Mouse (Mus musculus) spleen, postnatal 36 days (tissue): ENCODE measurements around the gene Zc3hc1.
"Not testable (repeated sequence)": the region's sequence is repeated elsewhere in the genome, so short reads cannot be mapped to it uniquely, and the experiment has no call there.

Experiments used
- DNase-seq, 2 experiments: peaks; one replicate each; pipeline ENCODE4 v3.0.0; 2022; ENCODE audit warnings: low spot score in 2 of 2, mixed read lengths in 1 of 2

The Zc3hc1 gene

DNA sequence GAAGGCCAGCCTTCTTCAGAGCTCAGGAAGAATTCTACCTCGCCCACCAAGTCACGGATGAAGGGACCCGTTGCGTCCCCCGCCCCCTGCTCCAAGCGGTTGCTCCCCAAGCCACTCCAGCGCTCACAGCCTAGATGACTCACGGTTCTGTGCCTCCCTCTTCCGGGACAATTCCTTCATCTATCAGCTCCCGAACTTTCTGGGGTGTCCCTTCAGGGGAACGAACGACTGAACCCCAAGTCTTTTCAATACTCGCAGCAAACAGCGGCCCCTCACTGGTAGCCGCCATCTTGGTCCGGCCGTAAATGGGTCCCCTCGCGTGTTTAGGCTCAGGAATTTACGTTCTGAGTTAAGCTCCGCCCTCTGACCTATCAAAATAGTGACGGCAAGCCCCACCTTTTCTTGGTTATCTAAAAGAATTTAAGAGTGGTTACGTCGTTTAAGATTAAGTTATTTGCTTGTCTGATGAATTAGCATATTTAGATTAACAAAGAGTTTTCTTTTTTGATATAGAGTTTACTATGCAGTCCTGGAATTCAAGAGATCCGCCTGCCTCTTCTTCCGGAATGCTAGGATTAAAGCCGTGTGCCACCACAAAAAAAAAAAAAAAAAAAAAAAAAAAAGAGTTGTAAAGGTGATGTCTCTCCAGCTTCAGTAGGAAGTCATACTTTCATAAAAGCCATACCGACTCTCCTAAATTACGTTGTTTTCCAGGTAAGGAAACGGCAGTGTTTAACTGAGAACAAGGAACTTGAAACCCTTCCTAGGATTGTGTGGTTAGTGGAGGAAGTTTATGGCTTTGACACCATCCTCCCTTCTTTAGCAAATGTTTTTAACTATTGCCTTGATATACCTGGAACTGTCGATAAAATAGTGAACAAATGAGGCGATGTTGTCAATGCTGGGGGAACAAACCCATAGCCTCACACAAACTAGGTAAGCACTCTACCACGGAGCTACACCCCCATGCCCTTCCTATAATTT is at the start of gene Zc3hc1:
Gene Zc3hc1 (minus strand): TSS at position 315 of the 984 bp plus-strand sequence.
- DNase-seq = peak; percentile 80 to 86

DNA sequence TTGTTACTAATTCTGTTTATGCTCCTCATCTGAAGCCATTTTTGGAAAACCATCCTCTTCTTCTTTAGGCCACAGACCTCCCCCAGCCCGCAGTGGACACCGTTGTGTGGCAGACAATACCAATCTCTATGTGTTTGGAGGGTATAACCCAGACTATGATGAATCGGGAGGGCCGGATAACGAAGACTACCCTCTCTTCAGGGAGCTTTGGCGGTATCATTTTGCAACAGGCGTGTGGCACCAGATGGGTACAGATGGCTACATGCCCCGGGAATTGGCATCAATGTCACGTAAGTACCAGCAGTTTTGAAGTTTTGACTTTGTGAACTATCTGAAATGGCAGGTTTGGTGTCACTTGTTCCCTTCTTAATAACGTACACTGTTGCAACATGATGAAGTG is 48.7 kb upstream of the Zc3hc1 start:
- no peak for DNase-seq

DNA sequence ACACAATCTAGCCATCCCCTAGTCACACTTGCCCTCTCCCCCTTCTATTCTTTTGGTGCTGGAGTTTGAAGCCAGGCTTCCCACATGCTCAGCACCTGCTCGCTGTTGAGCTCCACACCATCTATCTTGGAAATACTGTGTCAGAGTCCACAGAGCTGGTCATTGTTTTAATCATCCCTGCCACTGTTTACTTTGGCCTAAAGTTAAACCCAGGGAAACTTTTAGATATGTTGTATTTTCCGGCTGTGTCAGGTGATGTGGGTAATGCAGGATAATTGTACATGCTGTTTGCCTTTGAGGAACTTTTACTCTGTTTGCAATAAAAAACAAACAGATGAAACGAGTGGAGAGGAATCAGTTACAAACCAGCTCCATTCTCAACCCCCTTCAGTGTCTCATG is 46.2 kb upstream of the Zc3hc1 start:
- no peak for DNase-seq

DNA sequence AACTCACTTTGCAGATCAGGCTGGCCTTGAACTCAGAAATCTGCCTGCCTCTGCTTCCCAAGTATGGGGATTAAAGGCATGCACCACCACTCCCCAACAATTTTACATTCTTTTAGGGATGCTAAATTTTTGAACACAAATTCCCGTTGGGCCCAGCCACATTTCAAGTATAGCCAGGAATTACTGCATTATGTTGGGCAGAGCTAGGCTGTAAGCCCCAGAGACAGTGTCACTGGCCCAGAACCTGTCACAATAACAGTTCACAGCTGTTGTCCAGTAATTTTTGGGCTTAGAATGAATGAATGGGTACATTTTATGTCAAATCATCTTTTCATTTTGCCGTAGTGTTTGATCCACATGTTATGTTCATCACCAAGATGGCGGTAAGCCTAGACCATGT is 45.6 kb upstream of the Zc3hc1 start:
- no peak for DNase-seq

DNA sequence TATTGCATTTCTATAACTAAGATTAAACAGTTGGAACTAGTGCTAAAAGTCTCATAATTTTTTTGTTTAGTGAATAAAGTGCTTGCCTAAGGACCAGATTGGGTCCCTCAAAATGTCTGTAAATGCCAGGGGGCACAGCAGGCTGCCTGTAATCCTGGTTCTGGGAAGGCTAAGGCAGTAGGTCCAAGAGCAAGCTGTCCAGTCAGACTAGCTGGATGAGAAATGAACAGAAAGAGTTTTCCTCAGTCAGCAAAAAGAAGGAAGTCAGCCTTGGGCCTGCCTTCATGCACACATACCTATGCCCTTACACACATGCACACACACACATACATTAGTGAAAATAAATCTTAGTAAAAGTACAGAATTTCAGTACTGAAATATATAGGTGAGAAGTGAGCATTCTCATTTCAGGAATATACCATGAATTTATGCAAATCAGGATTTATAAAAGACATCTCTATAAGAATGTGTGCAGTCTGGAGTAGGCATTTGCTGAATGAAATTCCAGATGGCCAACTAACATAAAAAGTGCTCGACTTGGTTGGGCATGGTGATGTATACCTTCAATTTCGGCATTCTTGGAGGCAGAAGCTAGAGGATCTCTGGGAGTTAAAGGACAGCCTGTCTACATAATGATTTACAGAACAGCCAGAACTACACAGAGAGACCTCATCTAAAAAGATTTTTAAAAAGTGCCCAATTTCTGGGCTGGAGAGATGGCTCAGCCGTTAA is 41.8 kb upstream of the Zc3hc1 start:
- DNase-seq = no peak

DNA sequence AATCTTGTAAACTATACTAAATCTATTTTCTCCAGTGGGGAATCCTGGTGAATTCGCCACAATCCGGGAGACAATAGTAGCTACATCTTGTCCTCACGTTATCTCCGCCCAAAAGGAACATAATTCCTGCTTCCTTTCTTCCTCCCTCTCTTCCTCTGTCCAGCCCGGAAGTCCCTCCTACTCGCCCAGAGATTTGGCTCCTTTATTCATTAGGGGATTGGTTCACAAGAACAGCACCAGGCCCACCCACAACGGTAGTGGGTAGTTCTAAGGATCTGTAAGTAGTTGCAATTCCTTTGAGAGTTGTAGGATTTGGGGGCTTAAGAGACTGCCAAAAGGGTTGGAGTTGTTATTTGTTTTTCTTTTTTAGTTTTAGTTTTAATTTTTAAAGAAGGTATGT is 26.0 kb upstream of the Zc3hc1 start:
- no peak for DNase-seq

DNA sequence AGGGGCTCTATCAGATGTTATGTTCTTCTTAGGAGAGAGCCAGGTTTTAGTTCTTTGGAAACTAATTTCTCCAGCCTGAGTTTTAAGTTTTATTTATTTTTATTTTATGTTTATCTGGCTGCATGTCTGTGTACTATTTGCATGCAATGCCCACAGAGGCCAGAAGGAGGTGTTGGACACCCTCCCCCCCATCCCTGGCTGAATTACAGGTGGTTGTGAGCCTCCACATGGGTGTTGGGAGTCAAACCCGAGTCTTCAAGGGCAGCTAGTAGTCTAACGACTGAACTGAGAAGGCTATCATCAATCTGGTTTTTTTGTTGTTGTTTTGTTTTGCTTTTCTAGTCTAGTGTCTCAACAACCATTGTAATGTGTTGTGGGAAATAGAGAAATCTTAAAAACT is 25.3 kb upstream of the Zc3hc1 start:
- DNase-seq = no peak

DNA sequence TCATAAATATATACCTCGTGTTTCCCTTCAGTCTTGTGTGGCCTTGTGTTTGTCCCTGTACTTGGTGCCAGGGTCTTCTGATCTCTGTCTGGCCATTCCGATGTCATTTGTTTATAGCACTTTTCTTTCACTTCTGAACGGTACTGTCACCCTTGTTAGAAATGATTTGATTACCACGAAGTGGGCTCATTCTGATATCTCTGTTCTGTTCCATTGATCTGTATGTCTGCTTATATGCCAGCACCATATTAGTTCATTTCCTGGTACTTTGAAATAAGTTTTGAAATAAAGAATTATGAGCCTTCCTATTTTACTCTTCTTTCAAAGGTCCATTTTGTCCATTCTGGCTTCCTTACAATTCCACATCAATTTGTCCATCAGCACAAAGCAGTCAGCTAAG is 20.5 kb upstream of the Zc3hc1 start:
- DNase-seq = no peak

DNA sequence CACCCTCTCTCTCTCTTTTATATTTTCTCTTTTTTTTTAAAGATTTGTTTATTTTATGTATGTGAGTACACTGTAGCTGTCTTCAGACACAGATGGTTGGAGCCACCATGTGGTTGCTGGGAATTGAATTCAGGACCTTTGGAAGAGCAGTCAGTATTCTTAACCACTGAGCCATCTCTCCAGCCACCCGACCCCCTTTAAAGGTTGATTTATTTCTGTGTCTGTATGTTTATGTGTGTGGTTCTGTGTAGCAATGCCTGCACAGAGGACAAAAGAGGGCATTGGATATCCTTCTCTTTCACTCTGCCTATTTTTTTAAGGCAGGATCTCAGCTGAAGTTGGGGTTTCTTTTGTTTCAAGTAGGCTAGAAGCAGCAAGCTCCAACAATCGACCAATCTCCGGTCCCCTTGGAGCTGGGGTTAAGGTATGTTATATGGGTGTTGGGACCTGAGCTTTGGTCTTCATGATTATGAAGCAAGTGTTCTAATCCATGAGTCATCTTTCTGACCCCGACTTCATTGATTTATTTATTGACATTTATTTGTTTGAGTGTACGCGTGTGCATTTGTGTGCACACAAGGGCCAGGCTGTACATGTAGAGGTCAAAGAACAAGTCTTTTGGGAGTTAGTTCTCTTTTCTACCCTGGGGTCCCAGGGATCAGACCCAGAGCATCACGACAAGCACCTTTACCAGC is 18.7 kb upstream of the Zc3hc1 start:
- DNase-seq = no peak

DNA sequence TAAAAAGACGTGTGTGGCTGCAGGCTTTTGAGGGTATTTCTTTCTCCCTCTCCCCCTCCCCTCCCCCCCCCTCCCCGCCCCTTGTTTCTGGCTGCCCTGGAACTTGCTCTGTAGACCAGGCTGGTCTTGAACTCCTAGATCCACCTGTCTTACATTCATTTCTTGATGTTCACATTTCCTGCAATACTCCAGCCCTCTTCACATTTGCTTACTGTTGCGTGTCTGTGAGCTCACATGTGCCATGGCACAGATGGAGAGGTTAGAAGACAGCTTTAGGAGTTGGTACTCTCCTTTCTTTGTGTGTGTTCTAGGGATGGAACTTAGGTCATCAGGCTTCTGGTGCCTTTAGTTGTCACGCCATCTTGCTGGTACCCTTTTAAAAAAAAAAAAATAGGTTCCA is 17.4 kb upstream of the Zc3hc1 start:
- no peak for DNase-seq

DNA sequence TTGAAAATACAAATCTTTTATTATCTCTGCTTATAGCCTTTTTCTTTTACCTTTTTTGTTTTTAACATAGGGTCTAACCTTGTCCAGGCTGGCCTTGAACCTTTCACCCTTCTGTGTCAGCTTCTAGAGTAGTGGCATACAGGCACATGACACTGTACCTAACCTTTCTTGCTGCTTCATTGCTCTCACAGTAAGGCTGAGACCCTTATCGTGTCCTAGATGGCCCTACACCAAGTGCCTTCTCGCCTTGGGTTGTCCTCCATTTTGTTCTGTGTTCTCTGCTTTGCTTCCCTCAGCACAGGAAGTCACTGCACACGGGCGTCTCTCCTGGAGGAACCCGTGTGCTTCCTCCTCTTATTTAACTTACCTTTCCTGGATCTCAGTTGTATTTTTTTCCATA is 13.8 kb upstream of the Zc3hc1 start:
- DNase-seq = no peak

DNA sequence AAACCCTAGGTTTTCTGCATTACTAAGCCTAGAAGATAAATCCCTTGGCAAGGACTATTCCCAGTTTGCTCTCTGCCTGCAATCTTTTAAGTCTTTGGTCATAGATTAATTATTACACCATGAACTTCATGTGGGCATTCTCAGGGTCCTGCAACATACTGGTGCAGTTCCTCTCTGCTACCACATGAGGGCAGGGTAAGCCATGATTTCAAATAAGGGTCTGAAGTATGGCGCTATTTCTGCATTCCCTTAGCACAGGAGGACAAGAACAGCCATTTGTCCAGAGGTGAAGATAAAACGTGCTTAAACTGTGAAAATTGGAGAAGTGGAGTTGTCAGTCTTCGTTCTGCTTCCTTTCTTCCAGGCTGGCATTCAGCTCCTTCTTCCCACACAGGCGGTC is 12.6 kb upstream of the Zc3hc1 start:
- DNase-seq = peak; percentile 61 to 77

DNA sequence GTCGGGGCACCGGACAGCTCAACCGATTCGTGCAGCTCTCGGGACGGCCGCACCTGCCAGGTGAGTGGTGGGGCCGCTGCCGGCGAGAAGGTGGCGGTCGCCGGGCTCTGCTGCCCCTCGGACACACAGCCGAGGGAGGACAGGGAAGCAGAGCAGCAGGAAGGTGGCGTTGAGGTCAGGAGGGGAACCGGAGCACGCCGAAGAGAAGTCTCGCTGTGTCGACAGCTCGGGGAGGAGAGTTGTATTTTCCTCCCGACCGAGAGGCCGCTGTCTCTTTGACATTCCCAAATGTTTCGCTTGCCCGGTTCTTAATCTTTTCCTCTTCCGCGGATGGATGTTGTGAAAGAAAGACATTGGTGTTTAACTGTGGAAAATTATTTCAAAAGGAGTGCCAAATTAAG is 11.3 kb upstream of the Zc3hc1 start:
- peak; percentile 29 to 32 for DNase-seq

DNA sequence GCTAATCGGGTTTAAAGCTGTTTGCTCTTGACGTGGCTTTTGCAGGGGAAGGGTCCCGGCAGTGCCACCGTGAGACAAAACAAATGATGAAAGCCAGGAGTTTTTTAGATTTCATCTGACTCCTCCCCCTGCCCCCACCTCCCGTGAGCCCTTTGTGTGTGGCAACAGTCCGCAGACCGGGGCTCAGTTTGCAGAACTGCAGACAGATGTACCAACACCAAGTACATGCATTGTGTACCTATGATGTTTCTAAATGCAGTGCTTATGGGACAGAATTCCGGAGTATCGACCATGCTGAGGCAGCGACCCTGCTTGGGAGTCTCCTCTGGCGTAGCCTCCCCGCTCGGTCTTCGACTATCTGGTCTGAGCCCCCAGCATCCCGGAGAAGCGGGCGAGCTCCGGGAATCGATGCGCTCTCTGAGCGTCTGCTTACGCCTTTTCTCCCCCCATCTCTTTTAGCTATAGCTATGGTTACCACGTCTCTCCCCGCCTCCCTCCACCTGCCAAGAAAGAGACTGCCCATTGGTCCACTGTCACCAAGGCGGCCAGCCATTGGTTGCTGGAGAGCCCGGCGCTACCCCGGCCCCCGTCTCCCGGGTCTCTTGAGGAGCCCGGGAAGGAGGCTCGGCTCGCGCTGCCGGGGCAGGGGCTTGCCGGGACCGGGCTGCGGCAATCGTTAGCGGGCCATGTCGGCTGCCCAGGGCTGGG is 10.6 kb upstream of the Zc3hc1 start, which contains the start of gene Klhdc10:
Gene Klhdc10 (plus strand): TSS at position 561 of the 708 bp plus-strand sequence.
- peak; percentile 97 to 99 for DNase-seq

DNA sequence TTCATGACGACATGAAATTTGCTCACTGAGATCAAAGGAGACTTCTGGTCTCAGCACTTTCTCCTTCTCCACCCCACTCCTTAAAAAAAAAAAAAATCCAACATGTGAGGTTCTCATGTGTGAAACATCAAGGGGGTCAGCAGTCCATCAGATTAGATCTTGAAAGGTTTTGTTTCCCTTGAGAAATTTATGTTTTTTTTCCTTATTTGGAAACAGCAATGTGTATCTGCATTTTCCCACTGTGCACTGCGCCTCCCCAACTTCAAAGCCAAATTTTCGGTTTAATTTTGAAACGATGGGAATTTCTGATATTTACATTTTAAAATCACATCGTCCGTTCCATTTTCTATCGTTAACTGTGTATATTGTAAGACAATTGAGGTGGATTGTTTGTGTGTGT is 9.9 kb upstream of the Zc3hc1 start:
- DNase-seq = no peak

DNA sequence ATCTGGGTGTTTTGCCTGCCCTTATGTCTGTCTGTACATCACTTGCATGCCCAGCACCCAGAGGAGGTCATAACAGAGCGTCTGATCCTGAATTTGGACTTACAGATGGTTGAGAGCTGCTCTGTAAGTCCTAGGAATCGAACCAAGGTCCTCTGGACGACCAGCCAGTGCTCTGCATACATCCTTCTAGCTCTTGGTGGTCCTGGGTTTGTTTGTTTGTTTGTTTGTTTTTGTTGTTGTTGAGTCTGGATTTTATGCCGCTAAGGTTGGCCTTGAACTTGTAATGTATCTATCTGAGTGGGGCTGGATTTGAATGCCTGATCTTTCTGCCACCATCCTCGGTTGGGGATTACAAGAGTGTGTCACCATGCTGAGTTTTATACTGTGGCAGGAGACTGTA is 9.3 kb upstream of the Zc3hc1 start:
- no peak for DNase-seq

DNA sequence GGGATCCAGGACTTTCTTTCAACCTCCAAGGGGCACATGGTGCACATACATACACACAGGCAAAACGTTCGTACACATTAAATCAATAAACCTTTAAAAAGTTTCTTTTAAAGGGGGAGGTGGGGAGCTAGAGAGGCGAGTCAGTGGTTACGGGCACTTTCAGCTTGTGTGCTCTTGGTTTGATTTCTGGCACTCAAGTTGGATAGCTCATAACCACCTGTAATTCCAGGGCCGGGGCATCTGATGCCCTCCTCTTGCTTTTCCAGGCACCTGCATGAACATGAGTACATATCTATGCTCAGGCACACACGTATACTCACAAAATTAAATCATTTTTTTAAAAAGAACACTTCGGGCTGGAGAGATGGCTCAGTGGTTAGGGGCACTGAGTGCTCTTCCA is 1.2 kb upstream of the Zc3hc1 start:
- no peak for DNase-seq

DNA sequence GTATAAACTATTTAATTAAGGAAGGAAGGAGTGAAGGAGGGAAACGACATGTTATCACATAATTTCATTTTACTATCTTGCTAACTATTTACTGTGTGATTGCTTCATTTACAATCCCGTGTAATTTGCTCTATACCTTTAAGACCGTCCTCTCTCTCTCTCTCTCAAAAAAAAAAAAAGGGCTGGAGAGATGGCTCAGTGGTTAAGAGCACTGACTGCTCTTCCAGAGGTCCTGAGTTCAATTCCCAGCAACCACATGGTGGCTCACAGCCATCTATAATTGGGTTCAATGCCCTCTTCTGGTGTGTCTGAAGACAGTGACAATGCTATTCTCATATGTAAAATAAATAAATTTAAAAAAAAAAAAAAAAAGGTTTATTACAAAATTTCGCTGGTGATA is 557 bp downstream of the Zc3hc1 start:
- not testable (repeated sequence) for DNase-seq

DNA sequence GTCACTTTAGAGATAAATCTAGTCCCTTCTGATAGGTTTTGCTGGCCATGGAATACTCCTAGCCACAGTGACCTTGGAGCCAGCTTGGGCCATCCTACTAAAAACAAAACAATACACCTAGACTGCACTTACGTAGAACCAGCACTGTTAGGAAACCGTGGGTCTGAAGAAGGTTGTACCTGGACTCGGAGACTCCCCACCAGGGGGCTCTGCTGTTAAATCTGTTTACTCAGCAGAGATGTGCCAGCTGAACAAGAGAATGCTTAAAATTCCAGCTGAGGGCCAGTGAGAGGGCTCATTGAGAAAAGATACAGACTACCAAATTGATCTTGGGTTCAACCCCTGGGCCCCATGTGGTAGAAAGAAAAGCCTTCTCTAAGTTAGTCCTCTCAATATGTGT is 9.7 kb downstream of the Zc3hc1 start:
- no peak for DNase-seq

DNA sequence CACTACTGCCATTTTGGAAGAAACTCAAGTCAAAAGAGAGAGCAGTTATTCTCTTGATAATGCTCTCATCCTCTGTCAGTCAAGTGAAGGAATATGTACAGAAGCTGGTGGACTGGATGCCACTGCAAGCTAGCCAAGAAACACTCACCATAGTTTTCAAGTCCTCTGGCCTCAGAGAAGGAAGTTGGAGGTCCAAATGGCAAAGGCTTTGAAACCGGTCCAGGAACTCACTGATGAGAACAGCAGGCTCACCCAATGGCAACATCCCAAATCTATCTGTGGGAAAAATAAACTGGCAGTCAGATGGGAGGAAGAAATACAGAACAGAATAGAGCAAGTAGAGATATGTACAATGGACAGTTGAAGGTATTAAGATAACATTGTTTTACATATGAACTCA is 15.0 kb downstream of the Zc3hc1 start:
- DNase-seq = no peak

DNA sequence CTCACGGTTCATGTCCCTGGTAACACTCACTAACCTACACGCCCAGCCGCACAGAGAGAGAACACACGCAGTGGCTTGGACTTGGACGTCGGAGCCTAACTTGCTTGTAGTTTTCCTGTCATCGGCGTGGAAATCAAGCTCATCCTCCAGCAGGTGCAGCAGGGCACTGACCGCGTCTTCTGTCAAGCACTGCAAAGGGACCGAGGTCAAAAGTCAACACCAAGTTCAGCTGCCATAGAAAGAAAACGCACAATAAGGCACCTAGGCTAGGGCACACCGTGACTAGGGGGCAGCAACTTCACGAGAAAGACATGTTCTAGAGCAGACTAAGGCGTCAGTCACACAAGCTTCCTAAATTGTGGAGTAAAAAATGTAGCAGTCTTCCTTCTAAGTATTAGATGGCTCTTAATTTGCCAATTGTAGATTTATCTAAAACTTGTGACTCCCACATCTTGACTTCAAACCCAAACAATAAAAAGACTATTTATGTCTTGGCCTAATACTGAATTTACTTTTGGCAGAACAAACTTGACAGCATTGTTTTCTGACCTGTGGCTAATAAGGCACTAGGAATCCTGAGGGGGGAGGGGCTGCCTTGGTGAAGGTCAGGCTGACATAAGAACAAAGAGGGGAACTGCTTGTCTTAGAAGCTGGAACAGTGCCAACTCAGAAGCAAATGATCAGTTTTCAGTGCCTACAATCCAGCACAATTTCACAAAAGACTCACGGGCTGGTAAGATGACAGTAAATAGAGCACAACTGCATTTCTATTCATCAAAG is 15.9 kb downstream of the Zc3hc1 start:
- no peak for DNase-seq
